Mouse (Mus musculus) E14TG2a.4 (cell line): Measurements from ENCODE around the gene Cbx4.

Experiments
- CTCF ChIP-seq: conservative IDR thresholded peaks from 2 replicates; pipeline ENCODE4 v1.5.1; 2014; ENCODE audit warnings: low read length
- POU5F1 ChIP-seq: IDR thresholded peaks from 2 replicates; pipeline ENCODE4 v1.6.1; 2014; ENCODE audit warnings: low read length, borderline replicate concordance

DNA sequence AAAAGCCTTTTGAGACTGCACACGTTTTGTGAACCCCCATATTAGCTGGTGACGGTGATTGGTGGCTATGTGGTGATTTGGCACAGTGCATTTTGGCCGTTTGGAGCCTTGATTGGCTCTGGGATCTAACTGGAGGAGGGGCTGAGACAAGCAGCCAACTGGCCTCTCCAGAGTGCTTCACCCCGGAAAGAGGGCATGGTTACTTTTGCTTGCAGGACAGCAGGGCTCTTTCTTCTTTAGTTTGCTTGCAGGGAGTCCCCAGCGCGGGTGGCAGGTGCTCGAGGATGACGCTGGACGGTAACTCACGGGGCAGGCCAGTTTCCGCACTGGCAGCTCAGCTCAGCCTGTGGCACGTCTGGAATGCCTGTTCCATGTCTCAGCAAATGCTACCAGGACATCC is 41.1 kb upstream of the Cbx4 start:
- TF ChIP-seq CTCF (no peak), POU5F1 (no peak)
